Mouse (Mus musculus) megakaryocyte, embryonic 14.5 days (primary cell): ENCODE data around the gene Plod2.

Experiments
- FLI1 ChIP-seq: IDR thresholded peaks from 2 replicates; pipeline ENCODE4 v1.6.1; 2012; ENCODE audit warnings: low read length, inconsistent platforms, mixed read lengths
- GATA1 ChIP-seq: IDR thresholded peaks from 3 replicates; pipeline ENCODE4 v1.6.1; 2012; ENCODE audit warnings: mixed read lengths, low read length, inconsistent platforms, borderline replicate concordance

GRCm38 (mm10) chr9:92550981-92551380 lies 9.0 kb downstream of the Plod2 start:
- TF ChIP-seq GATA1 = no peak
- no peak for TF ChIP-seq FLI1
